Comparison of ENCODE assay signal across 28 mouse cellular contexts in genomic region chr2:160905301-160905700, GRCm38 (mm10). TPM values are rescaled to one million over a fixed set of nuclear protein-coding genes. Genes with fewer than 3 reads are reported as not detected.
"Had no signal": no experiment of that assay in that cellular context is flagged by ENCODE, and none has a peak within 500 bp of the region (broad histone marks: within the 10 kb centered on the region; RNA-seq: fewer than 3 reads in every experiment).

No protein-coding gene starts in this region.

- H3K27ac ChIP-seq: heart, adult 2 months; heart, embryonic 13.5 days; heart, embryonic 15.5 days; hindbrain, embryonic 13.5 days; hindbrain, embryonic 15.5 days; hindbrain, postnatal 0 days; kidney, embryonic 15.5 days; kidney, postnatal 0 days; limb, embryonic 13.5 days; limb, embryonic 15.5 days; liver, embryonic 12.5 days; liver, embryonic 14.5 days had no signal

- DNase-seq: gastrocnemius, postnatal 14 days; gastrocnemius, postnatal 36 days; heart, adult 11 months; heart, adult 2 months; heart, postnatal 14 days; heart, postnatal 36 days; kidney, adult 11 months; kidney, adult 2 months; kidney, adult 9 months; kidney, postnatal 14 days; kidney, postnatal 36 days; layer of hippocampus, adult 9-11 months; layer of hippocampus, postnatal 36 days; left cerebral cortex, postnatal 4 days; lung, adult 18-20 months had no signal

- H3K4me1 ChIP-seq: hindbrain, embryonic 13.5 days; hindbrain, embryonic 15.5 days; kidney, embryonic 15.5 days; liver, embryonic 12.5 days had no signal

- H3K4me3 ChIP-seq: heart, adult 2 months; heart, embryonic 13.5 days; heart, embryonic 15.5 days; hindbrain, embryonic 13.5 days; hindbrain, embryonic 15.5 days; kidney, embryonic 15.5 days; limb, embryonic 13.5 days; limb, embryonic 15.5 days; liver, embryonic 12.5 days had no signal

RNA-seq across cellular contexts. Expression of gene Emilin3, which starts 6.8 kb away (rescaled TPM):
- polyA plus RNA-seq: kidney, adult 2 months; large intestine, adult 2 months; liver, adult 2 months had no signal
